Mouse (Mus musculus): ENCODE data around the gene Nup160. TPM values are rescaled to one million over a fixed set of nuclear protein-coding genes. Genes with fewer than 3 reads are reported as not detected.
A peak's percentile ranks its signal among the peaks of the same experiment; 100 is the strongest.

Gene Nup160
- total RNA-seq, 2 experiments from 2014 or later: 11.5 to 17.4 TPM

- DNase-seq (ENCODE audit: low spot score in 2 of 2): no peak
Observed at GRCm38 (mm10) chr2:90744285-90745052, 67.5 kb downstream of the Nup160 start.

- DNase-seq (ENCODE audit: low spot score in 2 of 2): peak; percentile 99
Observed at GRCm38 (mm10) chr2:90745053-90745678, 68.2 kb downstream of the Nup160 start, which contains the start of gene Fnbp4. TSS of gene Fnbp4 (plus strand) at chr2:90745370.

DNA sequence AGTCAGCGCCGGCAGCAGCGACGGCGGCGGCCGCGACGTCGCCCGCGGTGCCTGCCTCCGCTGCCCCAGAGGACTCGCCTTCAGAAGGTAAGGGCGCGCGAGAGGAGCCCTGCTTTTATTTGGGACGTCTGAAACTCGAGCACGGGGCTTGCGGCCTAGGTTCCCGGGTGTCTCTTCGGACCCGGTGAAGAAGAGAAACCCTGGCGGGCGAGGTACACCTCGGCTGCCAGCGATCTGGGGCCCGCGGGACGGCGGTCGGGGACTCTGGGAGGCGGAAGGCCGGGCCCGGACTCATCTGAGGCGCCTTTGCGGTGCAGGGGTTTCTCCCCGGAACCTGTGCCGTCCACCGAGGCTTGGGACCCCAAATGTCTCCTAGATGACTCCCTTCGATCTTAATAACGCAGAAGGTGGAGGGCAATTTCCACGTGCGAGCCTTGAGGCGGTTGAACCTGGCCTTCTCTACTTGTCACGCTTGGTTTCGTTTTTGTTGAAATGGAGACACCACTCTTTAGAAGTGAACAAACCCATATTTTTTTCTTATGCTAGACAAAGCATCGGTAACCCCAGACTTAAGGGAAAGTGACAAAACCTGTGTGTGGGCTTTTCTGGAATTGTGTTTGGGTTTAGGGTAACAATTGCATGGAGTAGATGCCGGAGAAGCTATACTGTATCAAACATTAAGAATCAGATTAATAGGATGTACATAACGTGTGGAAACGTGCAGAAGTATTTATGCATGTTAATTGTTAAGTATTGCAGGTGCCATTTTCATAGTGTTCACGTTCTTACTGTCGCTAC is 68.9 kb downstream of the Nup160 start:
- peak; percentile 22 to 49 for DNase-seq (ENCODE audit: low spot score in 2 of 2)

DNA sequence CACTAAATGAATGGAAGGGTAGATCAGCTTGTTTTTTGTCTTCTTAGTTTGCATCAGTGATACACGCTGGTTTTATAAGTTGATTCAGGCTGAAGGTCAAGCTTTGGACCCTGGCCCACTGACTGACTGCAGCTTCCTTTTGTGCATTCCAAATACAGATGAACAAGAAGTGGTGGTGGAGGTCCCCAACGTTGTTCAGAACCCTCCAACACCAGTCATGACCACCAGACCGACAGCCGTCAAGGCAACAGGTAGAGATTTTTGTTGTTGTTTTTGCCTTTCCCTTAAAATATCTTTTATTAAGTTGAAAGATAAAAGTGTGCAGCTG is 69.5 kb downstream of the Nup160 start:
- DNase-seq (ENCODE audit: low spot score in 2 of 2): no peak

GRCm38 (mm10) chr2:90747131-90747530 is 70.1 kb downstream of the Nup160 start:
- no peak for DNase-seq (ENCODE audit: low spot score in 2 of 2)

- DNase-seq (ENCODE audit: low spot score in 2 of 2): no peak
Observed at GRCm38 (mm10) chr2:90749676-90750459, 72.9 kb downstream of the Nup160 start.

- no peak for DNase-seq (ENCODE audit: low spot score in 2 of 2)
Observed at GRCm38 (mm10) chr2:90753565-90753964, 76.5 kb downstream of the Nup160 start.

- DNase-seq (ENCODE audit: low spot score in 2 of 2): no peak
Observed at GRCm38 (mm10) chr2:90754188-90754587, 77.2 kb downstream of the Nup160 start.

DNA sequence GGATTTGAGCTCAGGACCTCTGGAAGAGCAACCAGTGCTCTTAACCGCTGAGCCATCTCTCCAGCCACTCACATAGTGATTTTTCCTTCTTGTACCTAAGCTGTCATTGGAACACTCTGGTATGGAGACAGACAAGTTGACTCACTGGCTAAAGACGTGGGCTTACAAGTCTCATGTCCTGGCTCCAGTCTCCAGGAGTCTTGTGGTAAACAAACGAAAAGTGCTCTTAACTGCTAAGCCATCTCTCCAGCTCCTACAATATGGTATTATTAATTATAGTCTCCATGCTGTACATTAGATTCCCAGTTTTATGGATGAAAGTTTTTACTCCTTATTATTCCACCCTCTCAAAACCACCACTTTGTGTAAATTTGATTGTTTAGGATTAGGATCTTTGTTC is 88.1 kb downstream of the Nup160 start:
- no peak for DNase-seq (ENCODE audit: low spot score in 2 of 2)

DNA sequence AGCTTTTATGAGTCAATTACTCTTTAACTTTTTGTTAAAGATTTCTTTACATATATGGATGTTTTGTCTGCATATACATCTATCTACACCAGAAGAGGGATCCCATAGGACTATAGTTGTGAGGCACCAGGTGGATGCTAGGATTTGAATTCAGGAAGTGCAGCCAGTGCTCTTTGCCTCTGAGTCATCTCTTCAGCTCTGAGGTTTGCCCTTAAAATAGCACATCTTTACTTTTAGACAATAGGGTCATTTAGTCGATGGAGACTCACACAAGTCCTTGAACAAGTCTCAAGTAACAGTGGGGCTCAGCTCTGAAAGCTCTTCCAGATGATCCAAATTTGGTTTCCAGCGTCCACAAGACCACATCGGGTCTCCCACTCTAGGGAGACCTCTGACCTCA is 104.3 kb downstream of the Nup160 start:
- no peak for DNase-seq (ENCODE audit: low spot score in 2 of 2)

- no peak for DNase-seq (ENCODE audit: low spot score in 2 of 2)
Observed at GRCm38 (mm10) chr2:90781938-90782337, 104.9 kb downstream of the Nup160 start.

- DNase-seq (ENCODE audit: low spot score in 2 of 2): no peak
Observed at GRCm38 (mm10) chr2:90782458-90782857, 105.4 kb downstream of the Nup160 start, which contains the start of gene Agbl2. TSS of gene Agbl2 (plus strand) at chr2:90782727.

DNA sequence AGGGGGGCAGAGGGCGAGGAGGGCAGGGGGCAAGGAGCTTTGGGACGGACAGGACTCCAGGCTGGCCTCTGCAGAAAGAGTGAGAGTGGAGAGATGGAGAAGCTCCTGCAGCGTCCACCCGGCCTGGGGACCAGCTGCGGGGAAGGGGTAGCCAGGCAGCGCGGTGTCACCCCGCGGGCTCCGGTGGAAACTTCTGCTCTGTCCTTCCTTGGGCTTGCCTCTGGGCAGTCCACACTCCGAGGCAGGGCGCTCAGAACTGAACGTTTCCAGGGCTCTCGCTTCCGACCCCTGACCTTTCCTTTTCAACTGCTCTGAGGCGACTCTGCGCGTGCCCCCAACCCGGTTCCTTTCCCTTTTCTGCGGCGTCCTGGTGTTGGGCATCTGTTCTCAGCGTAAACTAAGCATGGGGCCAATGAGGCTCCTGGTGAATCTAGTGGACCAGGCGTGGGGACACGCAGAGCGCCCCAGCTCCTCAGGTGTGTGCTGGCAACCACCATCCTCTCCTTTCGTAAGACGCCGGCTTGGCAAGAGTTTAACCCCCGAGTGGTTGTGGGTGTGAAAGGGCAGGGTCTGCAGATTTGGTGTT is 106.0 kb downstream of the Nup160 start:
- DNase-seq (ENCODE audit: low spot score in 2 of 2): no peak

Other genes with a start within 250 kb of the Nup160 start
- gene Ptprj, start 96.6 kb upstream of the Nup160 start, total RNA-seq (2021): 100 to 1,000 TPM; 114 TPM
- gene Fnbp4, start 68.2 kb downstream of the Nup160 start, total RNA-seq (2021): 10 to 100 TPM; 46.9 to 51.0 TPM
- 1 to 10 TPM in 1 of 2 experiments, under 1 TPM in 1; 0.64 to 1.5 TPM for gene Agbl2, start 105.5 kb downstream of the Nup160 start, total RNA-seq (2021)
- 100 to 1,000 TPM; 102 to 110 TPM for gene Mtch2, start 169.9 kb downstream of the Nup160 start, total RNA-seq (2021)
- gene C1qtnf4, start 208.6 kb downstream of the Nup160 start, total RNA-seq (2021): 100 to 1,000 TPM; 198 to 208 TPM
- gene Kbtbd4, start 227.5 kb downstream of the Nup160 start, total RNA-seq (2021): 10 to 100 TPM; 37.1 to 37.9 TPM
- gene Ndufs3, start 227.6 kb downstream of the Nup160 start, total RNA-seq (2021): 100 to 1,000 TPM; 225 to 240 TPM

Data from layer of hippocampus, adult 18-20 months (tissue).